Mouse (Mus musculus) frontal cortex, adult 2 months (tissue): ENCODE data around the gene Gpcpd1. TPM values are rescaled to one million over a fixed set of nuclear protein-coding genes. Genes with fewer than 3 reads are reported as not detected.

ENCODE experiments used
- DNase-seq, 2 experiments: peaks; one replicate each; pipeline ENCODE4 v3.0.0; 2022; ENCODE audit warnings: low spot score in 1 of 2; ENCODE audit errors: extremely low spot score in 1 of 2
- polyA plus RNA-seq: library from polyadenylated mRNA; depleted of rRNA; stranded (reverse); fragments of >200 nt; gene quantifications from 2 replicates; pipeline ENCODE4 v1.2.3, GENCODE M21; 2012; rRNA removed

The Gpcpd1 gene
- polyA plus RNA-seq, 1 experiment, result 90.7 TPM

GRCm38 (mm10) chr2:132493184-132493583, 94.3 kb downstream of the Gpcpd1 start:
- DNase-seq, result no peak

- DNase-seq, result peak; percentile 30 to 89
These were observed 102.1 kb downstream of the Gpcpd1 start for GRCm38 (mm10) chr2:132485454-132485853.

- no peak for DNase-seq
These were observed 106.0 kb downstream of the Gpcpd1 start for GRCm38 (mm10) chr2:132481547-132481946.

Other genes starting within 250 kb of the Gpcpd1 start
- gene Prokr2, start 202.3 kb downstream of the Gpcpd1 start, polyA plus RNA-seq, result 6.7 and 7.1 TPM in 2 replicates
- gene Shld1, start 99.2 kb upstream of the Gpcpd1 start, polyA plus RNA-seq, result 20.7 and 21.4 TPM in 2 replicates
- gene Chgb, start 193.5 kb upstream of the Gpcpd1 start, polyA plus RNA-seq, result 237 and 239 TPM in 2 replicates
- 25.2 and 29.6 TPM in 2 replicates for gene Trmt6, start 228.3 kb upstream of the Gpcpd1 start, polyA plus RNA-seq
- 3.1 and 3.5 TPM in 2 replicates for gene Mcm8, start 228.4 kb upstream of the Gpcpd1 start, polyA plus RNA-seq